Mouse (Mus musculus): Measurements from ENCODE around the gene BC055324.

DNA sequence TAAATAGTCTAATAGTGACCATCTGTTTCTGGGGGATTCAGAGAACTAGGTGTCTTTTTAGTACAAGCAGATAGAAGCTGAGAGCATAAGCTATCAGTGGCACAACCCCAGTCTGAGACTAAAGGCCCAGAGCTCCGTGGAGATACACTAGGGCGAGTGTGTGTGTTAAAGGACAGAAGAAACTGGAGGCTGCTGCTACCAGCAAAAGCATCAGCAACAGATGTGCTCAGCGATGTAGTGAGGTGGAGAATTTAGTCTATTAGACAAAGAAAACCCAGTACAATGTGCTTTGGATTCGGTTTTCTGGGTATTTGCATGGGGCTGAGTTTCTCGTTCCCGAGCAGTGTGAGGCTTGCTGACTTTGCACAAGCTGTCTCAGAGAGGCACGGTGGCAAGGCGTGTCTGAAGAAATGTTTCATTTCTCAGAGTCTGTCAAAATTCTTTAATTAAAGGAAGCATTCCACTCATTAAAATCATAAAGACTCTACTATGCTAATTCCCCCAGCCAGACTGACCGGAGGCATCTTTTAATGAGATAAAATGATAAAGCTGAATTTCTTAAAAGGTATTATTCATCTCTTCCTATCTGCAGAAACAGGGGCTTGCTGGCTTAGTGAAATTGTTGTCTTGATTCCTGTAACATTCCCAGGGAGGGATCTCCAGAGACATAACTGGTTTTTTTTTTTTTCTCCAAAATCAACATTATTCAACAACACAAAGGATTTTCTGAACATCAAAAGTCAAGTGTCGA is 46.0 kb upstream of the BC055324 start:
- TF ChIP-seq ZNF384 (IDR thresholded peaks at IDR 0.05; ENCODE audit: low read depth, low read length) (no peak), CTCF (IDR thresholded peaks at IDR 0.05 in 2 of 3, conservative IDR thresholded peaks at IDR 0.05 in 1 of 3; ENCODE audit: control insufficient read depth in 1 of 3, insufficient read depth in 1 of 3, low read depth in 2 of 3, low read length in 3 of 3, poor library complexity in 1 of 3, severe bottlenecking in 1 of 3) (no peak), POLR2A (IDR thresholded peaks at IDR 0.05; ENCODE audit: control insufficient read depth in 1 of 2, insufficient read depth in 1 of 2, low read depth in 1 of 2, low read length in 2 of 2, poor library complexity in 1 of 2) (no peak), RAD21 (IDR thresholded peaks at IDR 0.05; ENCODE audit: low read depth, low read length) (no peak), MAZ (IDR thresholded peaks at IDR 0.05; ENCODE audit: low read depth, low read length) (no peak), NELFE (IDR thresholded peaks at IDR 0.05; ENCODE audit: low read depth, low read length) (no peak), EP300 (IDR thresholded peaks at IDR 0.05; ENCODE audit: low read depth in 1 of 2, low read length in 2 of 2) (no peak), TBP (IDR thresholded peaks at IDR 0.05; ENCODE audit: low read depth, low read length) (no peak)

Data from MEL (cell line).